8 mouse cellular contexts compared by ENCODE assay signal in genomic region chr15:79951730-79952503, GRCm38 (mm10). TPM values are rescaled to one million over a fixed set of nuclear protein-coding genes. Genes with fewer than 3 reads are reported as not detected.
A peak's percentile ranks its signal among the peaks of the same experiment; 100 is the strongest.
DNase-seq lines count a peak whose midpoint lies in the region; ATAC-seq and TF ChIP-seq lines count a peak whose summit lies in the region.

No protein-coding gene starts in this region.

- ATAC-seq in midbrain, embryonic 12.5 days (ENCODE audit: low FRiP score, low read depth), result no peak
- no peak for ATAC-seq in midbrain, embryonic 15.5 days (replicated peaks)
- ATAC-seq in intestine, embryonic 16.5 days, result peak; percentile 47
- peak; percentile 65 for ATAC-seq in lung, embryonic 16.5 days (ENCODE audit: low read depth)

- TF ChIP-seq POLR2A in thymus, adult 2 months (IDR thresholded peaks at IDR 0.05; ENCODE audit: control insufficient read depth, extremely low read depth, insufficient read depth, low read length, poor library complexity), result no peak

- no peaks in the 10 kb centered on the region for H3K9me3 ChIP-seq in midbrain, embryonic 12.5 days
- no peaks in the 10 kb centered on the region for H3K9me3 ChIP-seq in midbrain, embryonic 15.5 days
- H3K9me3 ChIP-seq in intestine, embryonic 16.5 days (ENCODE audit: control insufficient read depth, low read length), result no peaks in the 10 kb centered on the region
- H3K9me3 ChIP-seq in lung, embryonic 16.5 days (ENCODE audit: control insufficient read depth, low read length), result no peaks in the 10 kb centered on the region

- no peak for TF ChIP-seq CTCF in thymus, adult 2 months (IDR thresholded peaks at IDR 0.05; ENCODE audit: borderline replicate concordance, control insufficient read depth, extremely low read depth, insufficient read depth, low read length, poor library complexity)

- DNase-seq in gastrocnemius, postnatal 25 days, result peak; percentile 52
- no peak for DNase-seq in left cerebral cortex, adult 18-20 months (ENCODE audit: low spot score in 2 of 2)
- no peak for DNase-seq in urinary bladder, postnatal 36 days (ENCODE audit: low spot score in 2 of 2)
- DNase-seq in thymus, adult 2 months, result no peak

- H3K27me3 ChIP-seq in midbrain, embryonic 12.5 days, result peaks cover 13% of the 10 kb centered on the region
- no peaks in the 10 kb centered on the region for H3K27me3 ChIP-seq in midbrain, embryonic 15.5 days (replicated peaks)
- no peaks in the 10 kb centered on the region for H3K27me3 ChIP-seq in intestine, embryonic 16.5 days (replicated peaks; ENCODE audit: control insufficient read depth, insufficient read depth, low read length)
- H3K27me3 ChIP-seq in lung, embryonic 16.5 days (ENCODE audit: control insufficient read depth, insufficient read depth, low read depth, low read length), result no peaks in the 10 kb centered on the region
- no peaks in the 10 kb centered on the region for H3K27me3 ChIP-seq in thymus, adult 2 months (ENCODE audit: control insufficient read depth, insufficient read depth, low read length)

- H3K4me3 ChIP-seq in midbrain, embryonic 12.5 days, result no peak overlapping the region
- H3K4me3 ChIP-seq in midbrain, embryonic 15.5 days, result no peak overlapping the region
- no peak overlapping the region for H3K4me3 ChIP-seq in intestine, embryonic 16.5 days (ENCODE audit: low read length)
- no peak overlapping the region for H3K4me3 ChIP-seq in lung, embryonic 16.5 days (ENCODE audit: low read length)
- no peak overlapping the region for H3K4me3 ChIP-seq in thymus, adult 2 months (ENCODE audit: control insufficient read depth, insufficient read depth, low read length)

- H3K9ac ChIP-seq in midbrain, embryonic 12.5 days (replicated peaks), result no peak overlapping the region
- no peak overlapping the region for H3K9ac ChIP-seq in midbrain, embryonic 15.5 days
- peak overlapping the region; percentile 33; the same call in 1 of the 2 replicates for H3K9ac ChIP-seq in intestine, embryonic 16.5 days (ENCODE audit: low read depth, low read length)
- peak overlapping the region; percentile 47; the same call in 1 of the 2 replicates for H3K9ac ChIP-seq in lung, embryonic 16.5 days (ENCODE audit: low read length)

- H3K27ac ChIP-seq in midbrain, embryonic 12.5 days (replicated peaks), result 0 out of 2 replicates have a peak overlapping the region, but pooled peaks have one; percentile 35
- no peak overlapping the region for H3K27ac ChIP-seq in midbrain, embryonic 15.5 days
- peak overlapping the region; percentile 68 for H3K27ac ChIP-seq in intestine, embryonic 16.5 days (ENCODE audit: low read length)
- H3K27ac ChIP-seq in lung, embryonic 16.5 days (ENCODE audit: low read length), result peak overlapping the region; percentile 60
- H3K27ac ChIP-seq in thymus, adult 2 months (ENCODE audit: control insufficient read depth, insufficient read depth, low read length), result no peak overlapping the region

- no peak overlapping the region for H3K4me2 ChIP-seq in midbrain, embryonic 12.5 days (replicated peaks)
- H3K4me2 ChIP-seq in midbrain, embryonic 15.5 days, result no peak overlapping the region
- H3K4me2 ChIP-seq in intestine, embryonic 16.5 days (ENCODE audit: low read depth, low read length), result no peak overlapping the region
- peak overlapping the region; percentile 28 for H3K4me2 ChIP-seq in lung, embryonic 16.5 days (ENCODE audit: low read depth, low read length)

- no peaks in the 10 kb centered on the region for H3K36me3 ChIP-seq in midbrain, embryonic 12.5 days
- H3K36me3 ChIP-seq in midbrain, embryonic 15.5 days (replicated peaks), result no peaks in the 10 kb centered on the region
- no peaks in the 10 kb centered on the region for H3K36me3 ChIP-seq in intestine, embryonic 16.5 days (ENCODE audit: control insufficient read depth, insufficient read depth, low read length)
- H3K36me3 ChIP-seq in lung, embryonic 16.5 days (ENCODE audit: control insufficient read depth, insufficient read depth, low read length), result no peaks in the 10 kb centered on the region
- no peaks in the 10 kb centered on the region for H3K36me3 ChIP-seq in thymus, adult 2 months (ENCODE audit: control insufficient read depth, insufficient read depth, low read length)

- peaks cover 21% of the 10 kb centered on the region for H3K4me1 ChIP-seq in midbrain, embryonic 12.5 days
- peaks cover 26% of the 10 kb centered on the region for H3K4me1 ChIP-seq in midbrain, embryonic 15.5 days
- H3K4me1 ChIP-seq in intestine, embryonic 16.5 days (ENCODE audit: control insufficient read depth, insufficient read depth, low read length), result peaks cover 32% of the 10 kb centered on the region
- peaks cover 30% of the 10 kb centered on the region for H3K4me1 ChIP-seq in lung, embryonic 16.5 days (replicated peaks; ENCODE audit: control insufficient read depth, insufficient read depth, low read length)
- peaks cover 21% of the 10 kb centered on the region for H3K4me1 ChIP-seq in thymus, adult 2 months (replicated peaks; ENCODE audit: control insufficient read depth, insufficient read depth, low read length)

- WGBS in midbrain, embryonic 12.5 days, result 62% methylated on average over 14 of the region's 14 CpGs
- 47% methylated on average over 14 of the region's 14 CpGs for WGBS in midbrain, embryonic 15.5 days
- WGBS in intestine, embryonic 16.5 days, result 41% methylated on average over 14 of the region's 14 CpGs
- WGBS in lung, embryonic 16.5 days, result 14% methylated on average over 14 of the region's 14 CpGs
- 90% methylated on average over 14 of the region's 14 CpGs for WGBS in thymus, adult 2 months

RNA-seq across cellular contexts. Expression of gene Cbx7, which starts 19.0 kb away (rescaled TPM):
- 4.2 and 5.6 TPM in 2 replicates for polyA plus RNA-seq in midbrain, embryonic 12.5 days (2016; fragmentation: Nextera tagmentation; extraction: Ambion mirVana)
- 4.7 and 5.8 TPM in 2 replicates for polyA plus RNA-seq in midbrain, embryonic 15.5 days (2015; fragmentation: Nextera tagmentation; extraction: Ambion mirVana)
- total RNA-seq in gastrocnemius, postnatal 25 days (2021), result 10 to 100 TPM in 1 of 2 experiments, 1 to 10 TPM in 1; 8.6 to 11.1 TPM
- 3.7 and 4.8 TPM in 2 replicates for polyA plus RNA-seq in intestine, embryonic 16.5 days (2015; fragmentation: Nextera tagmentation; extraction: Ambion mirVana)
- polyA plus RNA-seq in lung, embryonic 16.5 days (2015; fragmentation: Nextera tagmentation; extraction: Ambion mirVana), result 3.1 and 4.3 TPM in 2 replicates
- 10 to 100 TPM; 59.6 to 61.7 TPM for total RNA-seq in left cerebral cortex, adult 18-20 months (2021)
- polyA plus RNA-seq in thymus, adult 2 months (2012; rRNA removed), result 61.9 and 72.6 TPM in 2 replicates

Comparison
In these comparisons a context has a peak if more than half of its experiments do, and no peak if none do; other contexts are left out.
1. H3K27ac ChIP-seq: peak in midbrain, embryonic 12.5 days (single experiment), intestine, embryonic 16.5 days (single experiment) and lung, embryonic 16.5 days (single experiment); none in midbrain, embryonic 15.5 days (single experiment) and thymus, adult 2 months (single experiment).
2. ATAC-seq: peak in intestine, embryonic 16.5 days (single experiment) and lung, embryonic 16.5 days (single experiment); none in midbrain, embryonic 12.5 days (single experiment) and midbrain, embryonic 15.5 days (single experiment).
3. H3K9ac ChIP-seq: peak in intestine, embryonic 16.5 days (single experiment) and lung, embryonic 16.5 days (single experiment); none in midbrain, embryonic 12.5 days (single experiment) and midbrain, embryonic 15.5 days (single experiment).